Mouse (Mus musculus): ENCODE data around the gene Cldn14. TPM values are rescaled to one million over a fixed set of nuclear protein-coding genes. Genes with fewer than 3 reads are reported as not detected.

The Cldn14 gene
- polyA plus RNA-seq, 3 experiments from 2014 or later: not detected

DNA sequence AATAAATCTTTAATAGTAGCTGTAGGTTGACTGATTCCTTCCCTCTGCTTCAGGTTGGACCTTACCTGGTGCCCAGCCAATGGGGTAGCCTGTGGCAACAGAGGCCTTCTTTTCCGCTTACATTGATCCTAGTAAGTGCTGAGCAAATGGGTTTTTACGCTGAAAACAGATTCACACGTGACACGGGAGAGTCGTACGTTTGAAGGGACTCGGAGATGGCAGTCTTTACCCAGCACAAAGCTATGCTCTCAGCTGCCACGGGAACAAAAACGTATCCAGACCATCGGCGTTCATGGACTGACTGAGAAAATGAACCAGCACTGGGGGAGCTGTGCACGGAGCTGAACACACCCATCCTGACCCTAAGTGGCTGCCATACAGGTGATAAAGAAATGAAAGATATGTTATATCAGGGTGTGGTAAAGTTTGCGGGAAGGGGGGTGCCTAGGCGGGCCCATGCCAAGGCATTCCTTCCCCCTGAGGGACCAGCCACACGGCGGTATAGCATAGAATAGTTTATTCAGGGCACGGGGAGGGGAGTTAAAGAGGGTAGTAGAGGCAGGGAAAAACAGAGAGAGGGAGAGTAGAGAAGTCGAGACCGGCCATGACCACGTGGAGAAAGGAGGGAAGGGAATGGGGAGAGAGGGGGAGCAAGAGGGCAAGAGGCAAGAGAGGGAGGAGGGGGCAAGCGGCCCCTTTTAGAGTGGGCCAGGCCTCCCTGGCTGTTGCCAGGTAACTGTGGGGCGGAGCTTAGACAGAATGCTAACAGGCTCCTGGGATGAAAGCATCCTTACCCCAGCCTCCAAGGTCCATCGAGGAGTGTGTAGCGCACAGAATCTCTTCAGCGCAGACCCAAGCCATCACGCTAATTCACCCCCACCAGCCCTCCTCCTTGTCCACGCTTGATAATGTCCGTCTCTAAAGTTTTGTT, 97.6 kb downstream of the Cldn14 start:
- no peak for ATAC-seq

DNA sequence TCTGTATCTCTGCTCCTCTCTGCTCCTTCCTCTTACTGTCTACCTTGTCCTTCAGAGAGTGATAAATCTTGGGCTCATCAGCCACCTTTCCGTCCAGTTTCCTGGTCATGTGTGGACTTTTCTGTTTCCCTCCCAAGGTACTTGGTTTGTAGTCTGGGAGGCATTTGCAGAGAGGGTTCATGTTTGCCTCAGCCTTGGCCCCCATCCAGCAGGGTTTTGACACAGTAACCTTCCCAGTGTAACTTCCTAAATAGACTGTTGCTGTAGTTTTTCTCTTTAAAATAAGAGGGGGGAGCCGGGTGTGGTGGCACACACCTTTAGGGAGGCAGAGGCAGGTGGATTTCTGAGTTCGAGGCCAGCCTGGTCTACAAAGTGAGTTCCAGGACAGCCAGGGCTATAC, 98.7 kb downstream of the Cldn14 start:
- no peak for ATAC-seq

DNA sequence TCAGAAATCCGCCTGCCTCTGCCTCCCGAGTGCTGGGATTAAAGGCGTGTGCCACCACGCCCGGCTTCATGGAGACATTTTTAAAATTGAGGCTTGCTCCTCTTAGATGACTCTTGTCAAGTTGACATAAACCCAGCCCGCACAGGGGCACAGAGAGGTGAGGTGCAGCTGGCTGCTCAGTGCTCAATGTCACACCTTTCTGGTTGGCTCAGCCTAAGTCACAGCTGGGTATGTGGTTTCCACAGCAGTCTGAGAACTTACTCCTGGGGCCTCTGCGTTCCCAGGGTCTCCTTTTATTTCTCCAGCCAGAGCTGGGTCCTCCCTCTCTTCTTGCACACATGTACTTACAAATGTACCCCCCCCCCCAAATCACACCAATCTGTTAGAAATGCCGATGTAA, 100.4 kb downstream of the Cldn14 start:
- no peak for ATAC-seq

DNA sequence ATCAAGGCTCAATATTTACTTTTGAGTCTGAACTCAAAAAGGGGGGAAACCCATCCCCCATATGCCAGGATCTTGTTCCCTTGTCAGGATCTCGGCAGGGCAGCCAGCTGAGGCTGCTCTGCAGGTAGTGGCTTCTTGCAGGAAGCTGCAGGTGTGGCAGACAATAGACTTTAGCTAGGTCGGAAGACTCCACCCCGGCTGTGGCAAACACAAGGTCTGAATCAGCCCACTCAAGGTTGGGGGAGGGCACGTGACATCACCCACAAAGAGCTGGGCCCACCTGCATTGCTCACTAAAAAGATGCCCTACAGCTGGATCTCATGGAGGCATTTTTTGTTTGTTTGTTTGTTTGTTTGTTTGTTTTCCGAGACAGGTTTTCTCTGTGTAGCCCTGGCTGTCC, 100.9 kb downstream of the Cldn14 start:
- no peak for ATAC-seq

DNA sequence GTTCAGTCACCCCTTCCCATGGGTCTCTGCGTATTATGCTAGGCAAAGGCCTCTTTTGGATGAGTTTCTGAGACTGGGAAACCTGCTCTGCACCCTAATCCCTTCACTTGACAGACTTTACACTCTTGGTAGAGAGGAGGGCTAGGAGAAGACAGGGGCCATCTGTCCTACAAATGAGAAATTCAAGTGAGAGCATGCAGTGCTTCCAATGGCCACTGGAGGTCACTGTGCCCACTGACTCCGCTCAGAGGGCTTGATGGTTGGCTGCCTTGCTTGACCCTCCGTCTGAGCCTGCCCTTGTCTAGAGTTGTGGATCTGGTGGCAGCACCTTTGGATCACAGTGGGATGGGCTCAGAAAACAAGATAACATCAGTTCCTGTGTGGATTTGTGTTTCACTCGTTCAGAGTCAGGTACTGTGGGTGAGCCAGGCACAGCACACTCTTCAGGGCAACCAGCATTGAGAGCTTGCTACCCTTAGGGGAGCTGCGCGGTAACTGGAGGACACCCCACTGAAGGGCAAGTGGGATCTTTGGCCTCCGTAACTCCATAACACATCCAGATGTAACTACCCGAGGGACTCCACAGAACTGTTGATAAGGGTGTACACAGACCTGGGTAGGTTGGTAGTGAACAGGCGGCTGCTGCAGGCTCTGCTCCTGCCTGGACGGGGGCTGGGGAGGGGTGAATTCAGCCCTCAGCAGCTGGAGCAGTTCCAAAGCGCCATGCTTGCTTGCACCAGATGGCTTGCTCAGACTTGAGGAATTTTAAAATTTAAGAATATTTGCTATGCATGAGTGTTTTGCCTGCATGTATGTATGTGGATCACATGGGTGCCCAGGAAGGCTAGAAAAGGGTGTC, 102.3 kb downstream of the Cldn14 start:
- peak; percentile 41 for ATAC-seq

DNA sequence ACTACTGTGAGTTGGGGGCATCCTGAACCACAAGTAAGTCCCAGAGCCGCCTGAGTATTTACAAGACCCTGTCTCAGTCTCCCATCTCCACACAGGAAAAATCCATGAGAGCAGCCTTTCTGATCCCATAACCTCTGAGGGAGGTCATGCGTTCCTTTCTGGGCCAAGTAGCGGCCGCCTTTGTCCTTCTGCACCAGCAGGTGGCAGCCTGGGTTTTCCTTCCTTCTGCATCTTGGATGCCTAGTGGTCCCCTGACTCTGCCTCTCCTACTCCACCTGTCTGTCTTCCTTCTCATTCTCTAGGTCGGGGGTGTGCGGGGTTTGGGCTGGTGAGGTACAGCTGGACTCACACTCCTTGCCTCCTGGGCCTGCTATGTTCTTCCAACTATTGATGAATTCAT, 105.6 kb downstream of the Cldn14 start:
- ATAC-seq: no peak

DNA sequence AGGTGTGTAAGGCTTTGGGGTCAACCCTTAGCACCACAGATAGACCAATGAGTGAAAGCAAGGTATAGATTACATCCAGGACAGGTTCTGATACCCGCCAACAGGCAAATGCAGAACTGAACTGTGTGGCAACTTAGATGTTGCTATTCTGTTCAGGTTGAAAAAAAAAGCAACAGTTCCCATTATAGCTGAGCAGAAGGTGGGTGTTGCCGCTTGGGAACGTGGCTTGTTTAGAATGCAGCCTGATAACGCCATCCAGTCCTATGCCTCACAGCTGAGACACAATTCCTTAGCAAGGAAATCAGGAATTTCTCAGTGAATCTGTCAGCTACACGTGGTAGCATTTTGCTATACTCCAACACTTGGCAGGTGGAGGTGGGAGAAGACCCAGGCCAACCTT, 115.4 kb downstream of the Cldn14 start:
- ATAC-seq: no peak

DNA sequence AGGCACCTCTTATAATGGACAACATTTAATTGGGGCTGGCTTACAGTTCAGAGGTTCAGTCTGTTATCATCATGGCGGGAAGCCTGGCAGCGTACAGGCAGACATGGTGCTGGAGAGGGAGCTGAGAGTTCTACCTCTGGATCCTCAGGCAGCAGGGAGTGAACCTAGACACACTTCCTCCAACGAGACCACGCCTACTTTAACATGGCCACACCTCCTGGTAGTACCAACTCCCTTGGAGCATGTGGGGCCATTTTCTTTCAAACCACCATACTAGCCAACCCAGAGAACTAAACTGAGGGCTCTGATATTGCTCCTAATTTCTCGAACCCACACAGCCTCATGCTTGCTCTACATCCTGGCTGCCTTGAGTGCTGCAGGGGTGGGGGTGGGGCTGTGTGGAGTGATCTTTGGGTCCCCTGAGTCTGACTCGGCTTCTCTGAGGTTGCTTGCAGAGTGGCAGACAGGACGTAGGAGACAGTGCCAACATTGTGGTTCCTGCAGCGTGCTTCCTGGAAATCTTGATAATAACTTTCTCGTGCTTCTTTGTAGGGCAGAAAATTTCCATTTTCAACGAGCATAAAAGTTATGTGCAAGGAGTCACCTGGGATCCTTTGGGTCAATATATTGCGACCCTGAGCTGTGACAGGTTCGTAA, 117.6 kb downstream of the Cldn14 start:
- no peak for ATAC-seq

DNA sequence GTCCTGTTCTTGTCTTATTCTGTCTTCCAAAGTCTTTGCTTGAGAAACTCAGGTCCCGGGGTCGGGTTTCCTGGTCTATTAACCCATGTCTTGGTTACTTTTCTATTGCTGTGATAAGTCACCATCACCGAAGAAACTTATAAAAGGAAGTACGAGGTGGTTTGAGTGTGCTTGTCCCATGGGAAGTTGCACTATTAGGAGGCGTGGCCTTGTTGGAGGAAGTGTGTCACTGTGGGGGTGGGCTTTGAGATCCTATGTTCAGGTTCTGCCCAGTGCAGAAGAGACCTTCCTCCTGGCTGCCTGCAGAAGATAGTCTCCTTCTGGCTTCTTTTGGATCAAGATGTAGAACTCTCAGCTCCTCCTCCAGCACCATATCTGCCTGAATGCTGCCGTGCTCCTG, 120.2 kb downstream of the Cldn14 start:
- ATAC-seq: no peak

DNA sequence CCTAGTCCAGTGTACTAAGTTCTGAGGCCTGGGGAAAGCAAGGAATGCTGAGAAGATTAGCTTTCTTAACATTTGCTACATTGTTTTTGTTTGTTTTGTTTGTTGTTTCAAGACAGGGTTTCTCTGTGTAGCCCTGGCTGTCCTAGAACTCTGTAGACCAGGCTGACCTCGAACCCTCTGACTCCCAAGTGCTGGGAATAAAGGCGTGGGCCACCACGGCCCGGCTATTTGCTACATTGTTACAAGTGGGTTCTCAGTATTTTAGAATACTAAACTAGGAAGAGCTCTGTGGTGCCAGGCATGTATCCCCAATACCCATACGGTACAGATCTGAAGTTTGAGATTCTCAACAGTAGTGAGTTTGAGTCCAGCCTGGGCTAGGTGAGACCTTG, 123.9 kb downstream of the Cldn14 start:
- no peak for ATAC-seq

DNA sequence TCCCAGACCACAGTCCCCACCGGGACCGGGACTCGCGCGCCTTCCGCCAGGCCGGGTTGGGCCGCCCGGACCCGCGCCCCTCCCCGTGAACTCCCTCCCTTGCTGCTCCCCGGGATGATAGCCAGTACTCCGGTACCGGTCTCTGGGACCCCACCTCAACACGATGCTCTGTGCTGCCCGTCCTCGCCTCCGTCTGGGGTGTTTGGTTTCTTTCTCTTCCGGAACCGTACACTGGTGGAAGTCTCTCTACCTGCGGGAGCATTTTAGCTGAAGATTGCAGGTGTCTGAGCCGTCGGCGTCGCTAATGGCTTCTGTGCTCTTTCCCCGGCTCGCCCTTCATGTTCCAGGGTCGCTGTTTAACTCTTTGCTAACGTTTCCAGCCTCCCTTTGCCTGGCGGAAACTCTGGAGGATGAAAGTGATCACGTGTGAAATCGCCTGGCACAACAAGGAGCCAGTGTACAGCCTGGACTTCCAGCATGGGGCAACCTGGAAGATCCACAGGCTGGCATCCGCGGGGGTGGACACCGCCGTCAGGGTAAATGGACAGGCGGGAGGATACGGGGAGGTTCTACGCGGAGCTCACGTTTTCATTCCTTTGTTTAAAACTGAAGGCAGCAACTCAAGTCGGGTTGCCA, 124.4 kb downstream of the Cldn14 start:
- ATAC-seq: peak; percentile 40

DNA sequence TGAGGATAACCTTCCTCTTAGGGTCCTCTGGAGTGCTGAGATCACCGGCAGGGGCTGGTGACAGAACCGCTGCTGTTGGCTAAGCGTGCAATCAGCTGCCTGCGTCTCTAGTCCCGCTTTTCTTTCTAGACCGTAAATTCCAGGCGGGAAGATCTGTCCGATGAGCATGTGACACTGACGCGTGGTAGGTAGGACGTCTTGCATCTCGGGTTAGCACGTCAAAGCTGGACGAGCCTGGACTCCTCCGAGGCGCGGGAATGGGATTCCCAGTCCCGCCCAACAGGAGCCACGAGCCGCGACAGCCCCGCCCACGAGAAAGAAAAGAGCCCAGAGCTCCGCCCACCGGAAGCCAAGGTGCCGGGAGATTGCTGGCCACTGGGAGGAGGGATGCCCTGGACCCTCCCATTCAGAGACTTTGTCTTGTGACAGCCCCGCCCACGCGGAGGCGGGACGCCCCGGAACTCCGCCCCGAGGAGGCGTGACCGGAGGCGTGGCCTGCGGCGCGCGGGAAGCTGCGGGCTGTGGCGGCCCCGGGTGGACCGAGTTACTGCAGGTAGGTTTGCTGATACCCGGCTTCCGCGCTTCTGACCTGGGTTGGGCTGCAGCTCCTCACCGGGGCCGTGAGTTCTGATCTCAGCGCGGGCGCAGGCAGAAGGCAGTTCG, 125.1 kb downstream of the Cldn14 start, which contains the start of gene Chaf1b:
Gene Chaf1b (plus strand): TSS at position 479 of the 663 bp plus-strand sequence.
- ATAC-seq: peak; percentile 93

DNA sequence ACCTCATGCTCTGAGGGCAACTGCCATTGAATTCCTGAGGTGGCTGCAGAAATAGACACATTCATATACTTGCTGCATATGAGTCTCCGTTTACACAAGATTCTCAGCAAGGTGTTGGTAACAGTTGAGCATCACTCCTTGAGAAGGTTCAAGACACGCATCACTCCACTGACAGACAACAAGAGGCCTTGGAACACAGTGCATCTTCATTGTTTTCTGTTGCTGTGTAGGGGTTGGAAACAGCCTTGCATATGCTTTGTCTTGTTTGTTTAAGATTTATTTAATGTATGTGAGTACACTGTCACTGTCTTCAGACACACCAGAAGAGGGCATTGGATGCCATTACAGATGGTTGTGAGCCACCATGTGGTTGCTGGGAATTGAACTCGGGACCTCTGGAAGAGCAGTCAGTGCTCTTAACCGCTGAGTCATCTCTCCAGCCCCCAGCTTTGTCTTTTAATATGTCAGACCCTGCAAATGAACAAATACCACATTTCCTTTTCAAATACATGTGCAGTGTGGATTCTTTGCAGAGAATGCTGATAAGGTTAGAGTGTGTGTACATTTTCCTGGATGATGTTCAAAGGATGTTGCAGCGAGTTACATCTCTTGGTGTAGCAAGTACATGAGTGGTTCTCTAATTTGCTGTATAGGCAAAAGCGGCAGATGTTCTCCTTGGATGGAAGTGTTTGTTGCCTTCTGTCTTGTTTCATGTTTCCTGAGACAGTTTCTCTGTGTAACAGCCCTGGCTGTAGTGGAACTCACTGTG, 130.8 kb downstream of the Cldn14 start:
- ATAC-seq: no peak

DNA sequence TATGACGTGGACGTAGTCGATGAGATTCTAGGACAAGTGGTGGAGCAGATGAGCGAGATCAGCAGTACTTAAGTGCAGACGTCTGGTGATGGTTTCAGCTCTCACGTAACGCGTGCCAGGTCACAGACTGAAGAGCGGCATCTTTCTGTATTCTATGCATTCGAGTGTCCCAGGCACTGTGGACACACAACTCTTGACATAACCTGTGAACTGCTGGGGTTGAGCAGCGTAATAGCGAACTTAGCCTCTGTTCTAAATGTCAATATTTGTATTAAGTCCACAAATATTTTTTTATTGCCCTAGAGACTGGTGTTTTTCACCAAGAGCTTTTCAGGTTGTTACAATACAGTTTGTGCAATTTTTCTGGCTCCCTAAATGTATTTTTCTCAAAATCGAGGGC, 133.8 kb downstream of the Cldn14 start:
- no peak for ATAC-seq

Other genes with a start within 250 kb of the Cldn14 start
- 10 to 100 TPM; 78.1 to 84.6 (median 80.9) TPM for gene Morc3, start 176.7 kb downstream of the Cldn14 start, polyA plus RNA-seq (2017; shearing (Covaris generic))
- gene Chaf1b, start 124.9 kb downstream of the Cldn14 start, polyA plus RNA-seq (2017; shearing (Covaris generic)): 10 to 100 TPM; 19.1 to 44.8 (median 25.6) TPM
- gene Sim2, start 76.1 kb upstream of the Cldn14 start, polyA plus RNA-seq (2017; shearing (Covaris generic)): not detected

Measured in inflammation-experienced regulatory T-cells, adult 6 months (primary cell).